Mouse (Mus musculus): ENCODE data around the gene Klf14. TPM values are rescaled to one million over a fixed set of nuclear protein-coding genes. Genes with fewer than 3 reads are reported as not detected.

The Klf14 gene
- polyA plus RNA-seq (2012; rRNA removed): 0.24 and 0.36 TPM in 2 replicates

GRCm38 (mm10) chr6:30958736-30959540, at the start of gene Klf14:
Klf14 (minus strand) TSS chr6:30959078.
- no peak for TF ChIP-seq POLR2A (IDR thresholded peaks at IDR 0.05; ENCODE audit: borderline replicate concordance, extremely low read depth, insufficient read depth, insufficient read length, poor library complexity, severe bottlenecking)
- no peak for TF ChIP-seq CTCF (IDR thresholded peaks at IDR 0.05; ENCODE audit: borderline replicate concordance, extremely low read depth, insufficient read depth, insufficient read length)

DNA sequence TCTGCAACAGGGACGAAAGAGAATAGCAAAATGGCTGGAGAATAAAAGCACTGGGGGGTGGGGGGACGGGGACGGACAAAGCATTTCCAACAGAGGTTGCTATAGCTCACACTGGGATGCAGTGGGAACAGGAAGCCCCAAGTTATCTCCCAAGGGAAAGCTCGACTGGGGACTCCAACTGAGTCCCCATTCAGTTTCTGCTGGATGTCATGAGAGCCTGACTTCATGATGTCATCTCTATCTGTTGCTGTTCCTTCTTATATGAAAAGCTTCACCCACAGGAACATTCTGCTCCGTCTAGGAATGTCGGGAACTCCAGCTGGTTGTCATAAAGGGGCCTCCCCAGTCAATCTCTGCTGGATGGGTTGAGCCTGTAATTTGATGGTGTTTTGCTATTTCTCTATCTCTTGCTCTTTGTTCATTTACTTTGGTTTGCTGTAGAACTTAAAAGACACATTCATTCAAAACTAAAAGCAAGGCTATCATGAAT, 47.3 kb upstream of the Klf14 start:
- TF ChIP-seq CTCF (IDR thresholded peaks at IDR 0.05; ENCODE audit: borderline replicate concordance, extremely low read depth, insufficient read depth, insufficient read length) (no peak), POLR2A (IDR thresholded peaks at IDR 0.05; ENCODE audit: borderline replicate concordance, extremely low read depth, insufficient read depth, insufficient read length, poor library complexity, severe bottlenecking) (no peak)
- DNase-seq (ENCODE audit: low read depth): no peak

More at GRCm38 (mm10) chr6:30958736-30959540, at the start of gene Klf14:
- DNase-seq (ENCODE audit: low read depth): peak; percentile 67

GRCm38 (mm10) chr6:30986393-30986792, 27.5 kb upstream of the Klf14 start:
- TF ChIP-seq POLR2A (IDR thresholded peaks at IDR 0.05; ENCODE audit: borderline replicate concordance, extremely low read depth, insufficient read depth, insufficient read length, poor library complexity, severe bottlenecking) (no peak), CTCF (IDR thresholded peaks at IDR 0.05; ENCODE audit: borderline replicate concordance, extremely low read depth, insufficient read depth, insufficient read length) (no peak)
- no peak for DNase-seq (ENCODE audit: low read depth)

- DNase-seq (ENCODE audit: low read depth): no peak
- TF ChIP-seq CTCF (IDR thresholded peaks at IDR 0.05; ENCODE audit: borderline replicate concordance, extremely low read depth, insufficient read depth, insufficient read length) (no peak), POLR2A (IDR thresholded peaks at IDR 0.05; ENCODE audit: borderline replicate concordance, extremely low read depth, insufficient read depth, insufficient read length, poor library complexity, severe bottlenecking) (no peak)
These were observed 24.1 kb upstream of the Klf14 start for GRCm38 (mm10) chr6:30983021-30983420.

GRCm38 (mm10) chr6:30982372-30982980, 23.6 kb upstream of the Klf14 start:
- DNase-seq (ENCODE audit: low read depth): peak; percentile 74
- TF ChIP-seq CTCF (IDR thresholded peaks at IDR 0.05; ENCODE audit: borderline replicate concordance, extremely low read depth, insufficient read depth, insufficient read length) (peak; percentile 26; the same call in 1 of the 2 replicates), POLR2A (IDR thresholded peaks at IDR 0.05; ENCODE audit: borderline replicate concordance, extremely low read depth, insufficient read depth, insufficient read length, poor library complexity, severe bottlenecking) (no peak)

DNA sequence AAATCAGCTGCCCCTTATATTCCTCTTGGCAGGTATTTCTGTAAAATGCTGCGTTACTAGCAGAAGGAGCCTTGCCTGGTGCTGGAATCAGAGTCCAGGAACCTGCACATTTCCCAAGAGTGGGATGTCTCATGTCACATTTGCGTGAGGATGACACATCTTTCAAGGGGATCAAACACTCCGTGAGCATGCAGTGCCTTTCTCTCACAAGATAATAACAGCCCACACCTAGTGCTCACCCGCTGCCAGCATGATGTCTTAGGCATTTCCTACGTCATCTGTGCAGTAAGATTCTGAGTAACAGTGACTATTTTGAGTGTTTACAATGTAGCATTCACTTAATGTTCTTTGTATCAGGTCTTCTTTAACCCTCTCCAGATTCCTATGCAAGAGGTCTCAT, 22.5 kb upstream of the Klf14 start:
- no peak for TF ChIP-seq POLR2A (IDR thresholded peaks at IDR 0.05; ENCODE audit: borderline replicate concordance, extremely low read depth, insufficient read depth, insufficient read length, poor library complexity, severe bottlenecking)
- TF ChIP-seq CTCF (IDR thresholded peaks at IDR 0.05; ENCODE audit: borderline replicate concordance, extremely low read depth, insufficient read depth, insufficient read length): no peak
- no peak for DNase-seq (ENCODE audit: low read depth)

DNA sequence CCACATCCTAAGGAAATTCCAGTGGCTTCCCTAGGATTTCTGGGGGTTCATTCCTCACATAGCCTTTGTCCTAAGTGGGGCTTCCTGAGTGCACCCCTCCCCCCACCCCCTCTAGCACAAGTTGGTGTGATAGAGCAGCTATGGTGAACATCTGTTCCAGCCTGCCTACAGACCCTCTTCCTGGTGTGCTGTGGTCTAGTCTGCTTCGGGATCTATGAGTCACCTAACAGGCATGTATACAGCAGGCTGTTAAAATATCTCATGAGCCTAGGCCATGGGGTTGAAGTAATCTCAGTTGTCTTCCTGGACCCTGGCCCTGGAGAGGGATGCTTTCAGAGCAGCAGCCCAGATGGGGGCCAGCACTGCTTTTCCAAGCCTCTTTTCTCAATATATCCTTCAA, 19.7 kb upstream of the Klf14 start:
- TF ChIP-seq POLR2A (IDR thresholded peaks at IDR 0.05; ENCODE audit: borderline replicate concordance, extremely low read depth, insufficient read depth, insufficient read length, poor library complexity, severe bottlenecking) (no peak), CTCF (IDR thresholded peaks at IDR 0.05; ENCODE audit: borderline replicate concordance, extremely low read depth, insufficient read depth, insufficient read length) (no peak)
- DNase-seq (ENCODE audit: low read depth): no peak

- DNase-seq (ENCODE audit: low read depth): no peak
- TF ChIP-seq CTCF (IDR thresholded peaks at IDR 0.05; ENCODE audit: borderline replicate concordance, extremely low read depth, insufficient read depth, insufficient read length) (no peak), POLR2A (IDR thresholded peaks at IDR 0.05; ENCODE audit: borderline replicate concordance, extremely low read depth, insufficient read depth, insufficient read length, poor library complexity, severe bottlenecking) (no peak)
These were observed 13.2 kb upstream of the Klf14 start for GRCm38 (mm10) chr6:30972121-30972520.

GRCm38 (mm10) chr6:30957784-30958735, 818 bp downstream of the Klf14 start:
- TF ChIP-seq CTCF (IDR thresholded peaks at IDR 0.05; ENCODE audit: borderline replicate concordance, extremely low read depth, insufficient read depth, insufficient read length) (no peak), POLR2A (IDR thresholded peaks at IDR 0.05; ENCODE audit: borderline replicate concordance, extremely low read depth, insufficient read depth, insufficient read length, poor library complexity, severe bottlenecking) (no peak)
- no peak for DNase-seq (ENCODE audit: low read depth)

GRCm38 (mm10) chr6:30939264-30939663, 19.6 kb downstream of the Klf14 start:
- no peak for DNase-seq (ENCODE audit: low read depth)
- TF ChIP-seq POLR2A (IDR thresholded peaks at IDR 0.05; ENCODE audit: borderline replicate concordance, extremely low read depth, insufficient read depth, insufficient read length, poor library complexity, severe bottlenecking) (no peak), CTCF (IDR thresholded peaks at IDR 0.05; ENCODE audit: borderline replicate concordance, extremely low read depth, insufficient read depth, insufficient read length) (no peak)

GRCm38 (mm10) chr6:30922821-30923220, 36.1 kb downstream of the Klf14 start:
- DNase-seq (ENCODE audit: low read depth): peak; percentile 48
- TF ChIP-seq CTCF (IDR thresholded peaks at IDR 0.05; ENCODE audit: borderline replicate concordance, extremely low read depth, insufficient read depth, insufficient read length) (no peak), POLR2A (IDR thresholded peaks at IDR 0.05; ENCODE audit: borderline replicate concordance, extremely low read depth, insufficient read depth, insufficient read length, poor library complexity, severe bottlenecking) (no peak)
